Mouse (Mus musculus): ENCODE results near the gene Zfhx2.

Zfhx2 gene

DNA sequence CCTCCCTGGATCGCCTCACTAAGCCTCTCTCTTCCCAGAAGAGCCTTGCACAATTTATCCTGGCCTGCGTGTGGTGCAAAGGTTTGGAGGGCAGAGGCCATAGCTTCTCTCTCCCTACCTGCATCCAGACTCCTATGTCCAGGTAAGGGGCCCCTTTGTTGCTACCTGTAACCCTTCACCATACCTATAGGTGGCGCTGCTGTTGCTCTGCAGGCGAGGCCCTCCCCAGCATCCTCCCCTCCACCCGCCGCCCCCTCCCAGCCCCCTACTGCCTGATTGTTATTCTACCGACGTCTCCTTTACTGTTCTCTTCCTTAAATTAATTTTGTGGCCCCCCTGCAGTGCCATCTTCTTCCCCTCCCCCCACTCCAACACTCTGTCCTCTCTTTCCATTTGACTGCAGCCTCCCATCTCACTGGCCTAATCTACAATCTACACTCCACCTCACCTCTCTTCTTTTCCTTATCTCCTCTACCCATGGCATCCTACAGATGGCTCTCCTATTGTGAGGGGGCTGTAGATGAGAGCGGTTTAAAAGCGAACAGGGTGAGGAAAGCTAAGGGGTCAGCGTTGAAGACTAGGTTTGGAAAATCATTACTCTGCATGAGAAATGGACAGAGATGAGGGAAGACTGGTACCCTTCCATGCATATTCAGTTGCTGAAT lies 63.0 kb downstream of the Zfhx2 start:
- DNase-seq: peak; percentile 61

DNA sequence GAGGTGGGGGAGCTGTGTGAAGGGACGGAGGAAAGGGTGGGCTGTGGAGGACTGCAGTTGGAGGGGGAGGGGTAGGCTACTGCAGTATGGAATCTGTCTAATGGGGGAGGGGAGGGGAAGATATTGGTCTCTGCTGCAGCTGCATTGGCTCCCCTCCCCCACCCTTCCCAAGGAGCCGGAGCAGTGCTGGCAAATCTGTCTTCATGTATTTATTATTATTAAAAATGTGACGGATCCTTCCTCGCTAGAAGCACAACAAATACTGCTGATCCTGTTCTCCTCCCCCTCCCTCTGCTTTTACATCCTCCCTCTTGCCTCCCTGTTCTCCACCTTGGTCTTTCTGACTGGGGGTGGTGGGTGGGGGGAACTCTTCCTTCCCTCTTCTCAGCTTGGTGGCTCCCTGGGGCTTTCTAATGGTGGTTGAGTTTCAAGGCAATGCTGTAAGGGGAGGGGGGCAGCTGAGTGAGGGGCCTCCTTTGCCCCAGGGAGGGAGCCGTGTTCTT lies 63.7 kb downstream of the Zfhx2 start:
- peak; percentile 79 for DNase-seq

DNA sequence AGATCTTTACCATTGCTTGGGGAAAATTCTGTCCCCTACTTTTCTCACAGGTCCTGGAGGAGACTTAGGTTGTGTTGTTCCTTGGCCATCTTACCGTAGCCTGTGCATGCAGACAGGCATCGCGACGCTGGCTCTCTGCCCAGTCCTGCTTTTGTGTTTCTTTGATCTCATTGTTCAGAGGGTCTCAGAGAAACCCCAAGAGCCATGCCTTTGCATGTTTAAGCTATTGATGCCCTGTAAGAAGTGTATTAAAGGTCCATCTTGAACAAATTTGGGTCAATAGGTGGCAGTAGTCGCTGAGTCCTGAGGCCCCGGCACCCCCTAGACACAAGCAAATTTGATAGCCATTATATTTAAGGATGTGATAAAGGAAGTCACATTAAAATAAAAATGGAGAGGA lies 64.5 kb downstream of the Zfhx2 start:
- DNase-seq: peak; percentile 46

DNA sequence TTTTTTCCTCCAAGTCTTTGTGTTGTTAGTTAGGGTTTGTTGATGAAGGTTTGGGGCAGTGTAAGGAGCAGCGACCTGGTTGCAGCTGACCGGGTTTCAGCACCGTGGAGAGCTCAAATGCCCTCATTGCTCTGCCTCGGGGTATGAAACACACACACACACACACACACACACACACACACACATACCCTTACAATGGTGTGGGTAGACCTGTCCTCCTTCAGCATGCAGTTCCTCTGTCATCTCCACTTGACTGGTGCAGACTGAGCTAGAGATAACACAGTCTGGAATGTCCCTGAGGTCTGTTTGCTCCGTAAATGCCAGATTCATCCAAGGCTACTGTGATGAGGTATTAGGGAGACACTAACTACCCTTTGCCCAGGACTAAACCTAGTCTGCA lies 64.9 kb downstream of the Zfhx2 start:
- peak; percentile 55 for DNase-seq

DNA sequence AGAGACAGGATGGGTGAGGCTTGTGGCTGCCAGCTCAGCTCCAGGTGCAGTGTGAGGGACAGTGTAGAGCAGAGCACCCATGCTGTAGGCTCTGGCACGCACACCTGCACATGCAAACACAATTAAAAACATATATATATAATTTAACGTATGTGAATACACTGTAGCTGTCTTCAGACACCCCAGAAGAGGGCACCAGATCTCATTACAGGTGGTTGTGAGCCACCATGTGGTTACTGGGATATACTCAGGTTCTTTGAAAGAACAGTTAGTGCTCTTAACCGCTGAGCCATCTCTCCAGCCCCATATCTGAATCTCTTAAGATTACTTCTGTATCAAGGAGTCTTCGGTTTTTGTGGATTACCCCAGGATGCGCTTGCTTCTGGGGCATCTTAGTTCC lies 66.6 kb downstream of the Zfhx2 start:
- DNase-seq: no peak

DNA sequence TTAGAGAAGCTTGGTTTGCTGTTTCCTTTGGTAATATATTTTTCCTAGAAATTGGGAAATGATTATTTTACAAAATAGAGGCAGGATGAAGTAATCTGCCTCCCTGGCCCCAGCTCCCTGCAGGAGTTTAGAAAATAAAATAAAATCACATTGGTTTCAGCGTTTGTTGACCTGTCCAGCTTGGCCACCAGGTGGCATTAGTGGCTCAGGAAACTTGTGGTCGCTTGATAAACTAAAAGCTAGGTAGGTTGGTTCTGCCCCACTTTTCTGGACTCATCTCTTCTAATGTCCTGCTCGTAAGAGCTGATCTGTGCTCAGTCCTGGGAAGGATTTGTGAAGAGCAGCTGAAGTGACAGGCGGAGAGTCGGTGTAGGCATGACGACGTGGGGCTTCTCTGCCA lies 67.9 kb downstream of the Zfhx2 start:
- peak; percentile 72 for DNase-seq

DNA sequence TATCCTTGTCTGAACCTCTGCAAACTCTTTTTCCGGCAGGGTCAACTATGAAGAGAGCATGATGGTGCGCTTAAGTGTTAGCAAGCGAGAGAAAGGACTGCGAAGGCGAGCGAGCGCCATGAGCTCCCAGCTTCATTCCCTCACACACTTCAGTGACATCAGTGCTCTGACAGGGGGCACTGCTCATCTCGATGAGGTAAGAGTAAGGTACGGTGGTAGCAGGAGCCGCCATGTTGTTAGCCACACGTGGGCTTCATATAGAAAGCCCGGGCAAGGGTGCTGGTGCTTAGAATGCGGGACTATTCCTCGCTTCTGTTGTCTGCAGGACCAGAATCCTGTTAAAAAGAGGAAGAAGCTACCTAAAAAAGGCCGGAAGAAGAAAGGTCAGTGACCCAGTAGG lies 69.1 kb downstream of the Zfhx2 start:
- no peak for DNase-seq

DNA sequence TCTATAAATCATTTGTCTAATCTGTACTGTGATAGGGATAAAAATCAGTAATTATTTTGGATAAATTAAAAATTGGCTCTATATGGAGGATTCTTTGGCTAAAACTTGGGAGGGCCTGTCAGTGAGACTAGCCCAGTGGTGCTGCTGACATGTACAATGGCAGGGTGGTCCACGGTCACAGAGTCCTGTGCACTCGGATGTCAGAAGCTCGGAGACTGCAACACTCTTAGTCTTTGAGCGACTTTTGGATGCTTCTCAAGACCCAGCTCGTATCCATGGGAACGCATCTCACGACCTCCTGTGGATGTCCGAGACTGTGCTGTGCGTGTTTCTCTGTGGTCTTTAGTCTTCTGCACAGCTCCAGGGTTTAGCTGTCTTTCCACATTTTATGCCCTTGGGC lies 71.7 kb downstream of the Zfhx2 start:
- no peak for DNase-seq

DNA sequence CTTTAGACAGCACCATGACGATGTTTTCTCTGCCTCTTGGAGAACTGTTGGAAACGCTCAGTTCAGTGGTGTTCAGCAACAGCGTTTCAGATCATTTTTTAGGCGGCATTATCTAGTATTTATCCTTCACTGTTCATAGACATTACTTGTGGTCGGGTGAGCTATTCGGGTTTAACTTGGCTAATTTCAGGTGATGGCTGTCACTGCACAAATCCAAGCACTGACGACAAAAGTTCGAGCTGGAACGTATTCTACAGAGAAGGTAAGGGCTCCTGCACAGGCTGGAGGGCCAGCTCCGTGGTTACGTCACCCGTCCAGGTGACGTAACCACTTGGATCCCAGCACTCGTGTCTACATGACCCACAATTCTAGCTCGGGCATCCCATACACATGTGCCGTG lies 75.2 kb downstream of the Zfhx2 start:
- no peak for DNase-seq

DNA sequence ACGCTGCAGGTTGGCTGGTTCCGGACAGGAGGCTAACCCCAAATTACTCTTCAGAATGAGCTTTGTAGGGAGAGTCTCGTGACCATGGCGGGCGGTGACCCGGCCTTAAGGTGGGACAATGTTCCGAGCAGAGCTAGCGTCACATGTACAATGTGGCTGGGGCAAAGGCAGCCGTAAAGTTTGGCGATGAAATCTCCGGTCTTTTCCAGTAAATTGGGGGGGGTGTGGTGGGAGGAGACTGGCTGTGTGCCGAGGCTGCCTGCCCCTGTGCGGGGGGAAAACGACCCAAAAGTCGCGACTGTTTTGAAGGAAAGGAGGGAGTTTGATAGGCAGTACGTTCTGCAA lies 76.4 kb downstream of the Zfhx2 start:
- no peak for DNase-seq

DNA sequence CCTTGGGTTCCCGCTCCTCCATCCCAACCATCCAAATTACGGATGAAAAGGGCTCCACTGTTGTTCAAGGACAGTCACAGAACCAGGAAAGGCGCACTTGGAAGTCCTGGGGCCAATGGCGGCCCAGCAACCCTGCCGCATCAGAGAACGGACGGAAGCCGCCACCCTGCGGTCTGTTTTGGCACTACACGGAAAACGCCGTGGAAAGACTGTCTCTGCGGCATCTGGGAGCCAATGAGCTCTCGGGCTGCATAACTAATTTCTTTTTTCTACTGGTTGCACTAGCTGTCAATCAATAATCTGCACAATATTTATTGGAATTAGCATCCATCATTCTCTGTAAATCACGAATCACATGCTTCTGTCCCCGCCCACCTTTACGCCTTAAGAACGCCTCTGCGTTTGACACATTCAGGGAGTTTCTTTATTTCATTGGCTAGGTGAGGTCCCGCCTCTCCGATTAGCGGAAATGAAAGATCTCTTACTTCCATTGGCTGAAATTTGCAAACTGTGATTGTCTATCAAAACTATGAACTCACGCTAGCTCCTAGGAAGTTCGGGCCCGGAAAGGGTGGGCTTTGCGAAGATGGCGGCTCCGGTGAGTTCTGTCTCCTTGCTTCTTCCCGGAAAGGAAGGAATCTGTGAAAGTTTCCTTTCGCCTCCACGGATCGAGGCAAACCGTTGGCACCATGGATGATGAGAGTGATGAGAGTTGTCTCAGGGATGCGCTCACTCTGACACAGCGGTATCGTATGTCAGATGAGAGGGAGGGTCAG lies 76.9 kb downstream of the Zfhx2 start, which contains the start of gene Ngdn:
Ngdn (plus strand) TSS at position 464 of the 776 bp plus-strand sequence.
- peak; percentile 99 for DNase-seq

DNA sequence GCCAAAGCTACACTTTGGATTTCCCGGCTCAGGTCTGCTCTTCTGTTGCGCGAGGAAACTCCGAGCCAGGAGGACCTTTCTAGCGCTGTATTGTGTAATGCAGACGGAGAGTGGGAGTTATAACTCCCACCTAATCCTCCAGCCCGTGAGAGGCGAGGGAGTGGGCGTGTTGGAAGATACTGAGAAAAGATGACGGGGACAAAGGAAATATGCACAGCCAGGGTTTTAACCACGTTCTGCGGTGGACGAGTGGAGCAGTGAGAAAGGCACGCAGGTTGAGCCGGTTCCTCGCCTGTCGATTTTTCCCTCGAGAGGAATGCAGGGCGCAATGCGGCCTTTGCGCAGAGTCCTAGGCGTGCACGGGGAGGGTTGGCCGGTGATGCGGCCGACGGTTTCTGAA lies 77.5 kb downstream of the Zfhx2 start:
- DNase-seq: no peak

DNA sequence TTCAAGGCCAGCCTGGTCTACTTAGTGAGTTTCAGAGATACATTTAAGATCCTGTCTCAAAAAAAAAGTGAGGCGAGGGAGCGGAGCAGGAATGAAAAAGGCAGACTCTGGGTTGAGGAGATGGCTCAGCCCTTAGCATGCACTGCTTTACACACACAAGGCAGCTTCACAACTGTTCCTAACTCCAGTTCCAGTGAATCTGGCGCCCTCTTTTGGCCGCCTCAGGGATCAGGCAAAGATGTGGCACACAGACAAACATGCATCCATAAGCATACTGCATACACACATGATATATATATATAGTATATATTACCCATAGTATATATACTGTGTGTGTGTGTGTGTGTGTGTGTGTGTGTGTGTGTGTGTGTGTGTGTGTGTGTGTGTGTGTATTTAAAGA lies 81.0 kb downstream of the Zfhx2 start:
- DNase-seq: no peak
